Mouse (Mus musculus) bone marrow, adult 2 months (tissue): Measurements from ENCODE around the gene Ranbp17.

Experiments used
- CTCF ChIP-seq: fragments of 200-500 bp; IDR thresholded peaks from 2 replicates; pipeline ENCODE4 v1.5.1; 2011; ENCODE audit warnings: low read length, control low read depth; ENCODE audit not compliant: control insufficient read depth, insufficient read depth
- POLR2A ChIP-seq: fragments of 200-500 bp; IDR thresholded peaks from 2 replicates; pipeline ENCODE4 v1.6.1; 2011; ENCODE audit warnings: low read depth, mild to moderate bottlenecking, control low read depth, low read length, borderline replicate concordance; ENCODE audit not compliant: control insufficient read depth

- TF ChIP-seq CTCF (no peak), POLR2A (no peak)
Observed at GRCm38 (mm10) chr11:33554123-33554522, 40.6 kb upstream of the Ranbp17 start.
